Mouse (Mus musculus) C2C12 (cell line): ENCODE results near the gene Abca1.

Source experiments
- CEBPB ChIP-seq: IDR thresholded peaks from one replicate; pipeline ENCODE4 v1.6.1; 2011; ENCODE audit warnings: low read depth, mild to moderate bottlenecking, control low read depth, moderate library complexity
- CTCF ChIP-seq: IDR thresholded peaks from one replicate; pipeline ENCODE4 v1.5.1; 2011; ENCODE audit not compliant: control insufficient read depth, insufficient read depth, insufficient read length
- FOSL1 ChIP-seq: IDR thresholded peaks from one replicate; pipeline ENCODE4 v1.8.0; 2011; ENCODE audit warnings: mild to moderate bottlenecking, low read length; ENCODE audit not compliant: poor library complexity, insufficient read depth, severe bottlenecking
- MAX ChIP-seq: IDR thresholded peaks from one replicate; pipeline ENCODE4 v1.6.1; 2011; ENCODE audit warnings: mild to moderate bottlenecking, control low read depth
- MYOD1 ChIP-seq: IDR thresholded peaks from one replicate; pipeline ENCODE4 v1.6.1; 2011; ENCODE audit warnings: low read depth; ENCODE audit not compliant: control insufficient read depth, insufficient read length
- MYOG ChIP-seq: IDR thresholded peaks from one replicate; pipeline ENCODE4 v1.6.1; 2011; ENCODE audit not compliant: control insufficient read depth, insufficient read length; ENCODE audit errors: extremely low read depth
- USF1 ChIP-seq: IDR thresholded peaks from one replicate; pipeline ENCODE4 v1.6.1; 2011; ENCODE audit warnings: low read depth, mild to moderate bottlenecking, control low read depth, moderate library complexity

DNA sequence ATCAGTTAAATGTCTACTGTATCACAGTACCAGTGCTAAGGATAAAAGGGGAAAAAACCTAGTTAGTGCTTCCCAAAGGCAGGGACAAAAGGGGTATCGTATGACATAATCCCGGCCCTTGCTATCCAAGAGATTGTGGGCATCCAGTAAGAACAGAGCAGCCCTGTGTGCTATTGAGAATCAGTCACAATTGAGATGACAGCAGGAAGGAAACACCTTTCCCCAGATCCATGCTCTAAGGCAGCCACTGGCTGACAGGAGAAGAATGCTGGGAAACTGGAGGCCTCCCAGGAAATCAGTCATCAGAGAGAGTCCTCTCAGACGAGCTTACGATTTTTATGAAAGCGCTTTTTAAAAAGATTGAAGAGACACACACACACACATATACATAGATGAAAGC lies 42.6 kb downstream of the Abca1 start:
- no peak for TF ChIP-seq CTCF
- TF ChIP-seq MAX, result no peak
- no peak for TF ChIP-seq MYOG
- TF ChIP-seq MYOD1, result no peak
- TF ChIP-seq USF1, result no peak
- no peak for TF ChIP-seq CEBPB
- TF ChIP-seq FOSL1, result no peak
